Mouse (Mus musculus) megakaryocyte, embryonic 14.5 days (primary cell): ENCODE measurements around the gene Slc45a3.

Experiments used
- FLI1 ChIP-seq: IDR thresholded peaks from 2 replicates; pipeline ENCODE4 v1.6.1; 2012; ENCODE audit warnings: low read length, inconsistent platforms, mixed read lengths
- GATA1 ChIP-seq: IDR thresholded peaks from 3 replicates; pipeline ENCODE4 v1.6.1; 2012; ENCODE audit warnings: mixed read lengths, low read length, inconsistent platforms, borderline replicate concordance

- TF ChIP-seq GATA1 (no peak), FLI1 (no peak)
Observed at GRCm38 (mm10) chr1:132028413-132028812, 65.6 kb downstream of the Slc45a3 start.
